Mouse (Mus musculus): ENCODE data around the gene Cox6b1. TPM values are rescaled to one million over a fixed set of nuclear protein-coding genes. Genes with fewer than 3 reads are reported as not detected.

Cox6b1 gene
- polyA plus RNA-seq, 1 experiment from 2014 or later, result 700 TPM

GRCm38 (mm10) chr7:30615049-30615760, 10.7 kb downstream of the Cox6b1 start:
- no peaks in the 10 kb centered on the region for H3K27me3 ChIP-seq (ENCODE audit: control insufficient read depth, insufficient read depth, low read length)
- 64% methylated on average over 5 of the region's 5 CpGs for WGBS
- no peak overlapping the region for H3K9ac ChIP-seq (replicated peaks; ENCODE audit: low read length)
- H3K4me2 ChIP-seq (ENCODE audit: low read depth, low read length), result no peak overlapping the region
- peaks cover 4% of the 10 kb centered on the region for H3K36me3 ChIP-seq (replicated peaks; ENCODE audit: control insufficient read depth, insufficient read depth, low read depth, low read length)
- H3K9me3 ChIP-seq (replicated peaks; ENCODE audit: control insufficient read depth, low read length), result no peaks in the 10 kb centered on the region
- ATAC-seq (replicated peaks; ENCODE audit: insufficient number of reproducible peaks, low FRiP score, low TSS enrichment, low read depth) (no peak), DNase-seq (ENCODE audit: low spot score) (no peak)
- no peak overlapping the region for H3K4me3 ChIP-seq (ENCODE audit: low read depth, low read length)
- H3K4me1 ChIP-seq (ENCODE audit: control insufficient read depth, insufficient read depth, low read length), result no peaks in the 10 kb centered on the region
- no peak overlapping the region for H3K27ac ChIP-seq (replicated peaks; ENCODE audit: low read depth, low read length)

- DNase-seq (ENCODE audit: low spot score), result peak; percentile 9
- Histone ChIP-seq H3K27ac (replicated peaks; ENCODE audit: low read depth, low read length) (no peak overlapping the region), H3K4me3 (ENCODE audit: low read depth, low read length) (no peak overlapping the region), H3K36me3 (replicated peaks; ENCODE audit: control insufficient read depth, insufficient read depth, low read depth, low read length) (peaks cover 4% of the 10 kb centered on the region), H3K4me2 (ENCODE audit: low read depth, low read length) (no peak overlapping the region), H3K4me1 (ENCODE audit: control insufficient read depth, insufficient read depth, low read length) (no peaks in the 10 kb centered on the region), H3K9ac (replicated peaks; ENCODE audit: low read length) (no peak overlapping the region), H3K9me3 (replicated peaks; ENCODE audit: control insufficient read depth, low read length) (no peaks in the 10 kb centered on the region), H3K27me3 (ENCODE audit: control insufficient read depth, insufficient read depth, low read length) (no peaks in the 10 kb centered on the region)
- WGBS, result 80% methylated on average over 2 of the region's 2 CpGs
- no peak for ATAC-seq (replicated peaks; ENCODE audit: insufficient number of reproducible peaks, low FRiP score, low TSS enrichment, low read depth)
Observed at GRCm38 (mm10) chr7:30614454-30614853, 11.5 kb downstream of the Cox6b1 start.

- no peaks in the 10 kb centered on the region for H3K27me3 ChIP-seq (ENCODE audit: control insufficient read depth, insufficient read depth, low read length)
- peaks cover 2% of the 10 kb centered on the region; the same call in 1 of the 2 replicates for H3K36me3 ChIP-seq (replicated peaks; ENCODE audit: control insufficient read depth, insufficient read depth, low read depth, low read length)
- no peak overlapping the region for H3K4me3 ChIP-seq (ENCODE audit: low read depth, low read length)
- H3K4me2 ChIP-seq (ENCODE audit: low read depth, low read length), result no peak overlapping the region
- DNase-seq (ENCODE audit: low spot score) (peak; percentile 74), ATAC-seq (replicated peaks; ENCODE audit: insufficient number of reproducible peaks, low FRiP score, low TSS enrichment, low read depth) (0 out of 2 replicates have a peak, but pooled peaks have one; percentile 41)
- H3K9me3 ChIP-seq (replicated peaks; ENCODE audit: control insufficient read depth, low read length), result no peaks in the 10 kb centered on the region
- H3K27ac ChIP-seq (replicated peaks; ENCODE audit: low read depth, low read length), result no peak overlapping the region
- H3K9ac ChIP-seq (replicated peaks; ENCODE audit: low read length), result no peak overlapping the region
- no peaks in the 10 kb centered on the region for H3K4me1 ChIP-seq (ENCODE audit: control insufficient read depth, insufficient read depth, low read length)
- WGBS, result 27% methylated on average over 14 of the region's 14 CpGs
Observed at GRCm38 (mm10) chr7:30613529-30614112, 12.3 kb downstream of the Cox6b1 start.

- H3K4me1 ChIP-seq (ENCODE audit: control insufficient read depth, insufficient read depth, low read length), result no peaks in the 10 kb centered on the region
- no peaks in the 10 kb centered on the region for H3K9me3 ChIP-seq (replicated peaks; ENCODE audit: control insufficient read depth, low read length)
- peaks cover 2% of the 10 kb centered on the region; the same call in 1 of the 2 replicates for H3K36me3 ChIP-seq (replicated peaks; ENCODE audit: control insufficient read depth, insufficient read depth, low read depth, low read length)
- DNase-seq (ENCODE audit: low spot score) (no peak), ATAC-seq (replicated peaks; ENCODE audit: insufficient number of reproducible peaks, low FRiP score, low TSS enrichment, low read depth) (0 out of 2 replicates have a peak, but pooled peaks have one; percentile 16)
- no peak within 1 kb of the TSS for H3K4me3 ChIP-seq (ENCODE audit: low read depth, low read length)
- 75% methylated on average over 8 of the region's 8 CpGs for WGBS
- no peaks in the 10 kb centered on the region for H3K27me3 ChIP-seq (ENCODE audit: control insufficient read depth, insufficient read depth, low read length)
- no peak within 1 kb of the TSS for H3K27ac ChIP-seq (replicated peaks; ENCODE audit: low read depth, low read length)
- no peak within 1 kb of the TSS for H3K9ac ChIP-seq (replicated peaks; ENCODE audit: low read length)
- no peak within 1 kb of the TSS for H3K4me2 ChIP-seq (ENCODE audit: low read depth, low read length)
Observed at GRCm38 (mm10) chr7:30612654-30613402, 13.1 kb downstream of the Cox6b1 start, which contains the start of gene Upk1a. Upk1a (minus strand) TSS chr7:30612847.

GRCm38 (mm10) chr7:30610043-30610442, 15.9 kb downstream of the Cox6b1 start:
- no peaks in the 10 kb centered on the region for H3K36me3 ChIP-seq (replicated peaks; ENCODE audit: control insufficient read depth, insufficient read depth, low read depth, low read length)
- no peak for DNase-seq (ENCODE audit: low spot score)

GRCm38 (mm10) chr7:30608476-30608875, 17.5 kb downstream of the Cox6b1 start:
- H3K4me3 ChIP-seq (ENCODE audit: low read depth, low read length), result no peak overlapping the region
- 51% methylated on average over 16 of the region's 16 CpGs for WGBS
- H3K36me3 ChIP-seq (replicated peaks; ENCODE audit: control insufficient read depth, insufficient read depth, low read depth, low read length), result no peaks in the 10 kb centered on the region
- H3K9ac ChIP-seq (replicated peaks; ENCODE audit: low read length), result no peak overlapping the region
- no peak for DNase-seq (ENCODE audit: low spot score)
- H3K9me3 ChIP-seq (replicated peaks; ENCODE audit: control insufficient read depth, low read length), result no peaks in the 10 kb centered on the region
- H3K27me3 ChIP-seq (ENCODE audit: control insufficient read depth, insufficient read depth, low read length), result no peaks in the 10 kb centered on the region
- H3K4me1 ChIP-seq (ENCODE audit: control insufficient read depth, insufficient read depth, low read length), result no peaks in the 10 kb centered on the region
- no peak for ATAC-seq (replicated peaks; ENCODE audit: insufficient number of reproducible peaks, low FRiP score, low TSS enrichment, low read depth)
- H3K27ac ChIP-seq (replicated peaks; ENCODE audit: low read depth, low read length), result no peak overlapping the region
- no peak overlapping the region for H3K4me2 ChIP-seq (ENCODE audit: low read depth, low read length)

More at GRCm38 (mm10) chr7:30610043-30610442, 15.9 kb downstream of the Cox6b1 start:
- WGBS, result 61% methylated on average over 7 of the region's 7 CpGs
- Histone ChIP-seq H3K9me3 (replicated peaks; ENCODE audit: control insufficient read depth, low read length) (no peaks in the 10 kb centered on the region), H3K4me3 (ENCODE audit: low read depth, low read length) (no peak overlapping the region), H3K4me2 (ENCODE audit: low read depth, low read length) (no peak overlapping the region), H3K27me3 (ENCODE audit: control insufficient read depth, insufficient read depth, low read length) (no peaks in the 10 kb centered on the region), H3K4me1 (ENCODE audit: control insufficient read depth, insufficient read depth, low read length) (no peaks in the 10 kb centered on the region), H3K9ac (replicated peaks; ENCODE audit: low read length) (no peak overlapping the region), H3K27ac (replicated peaks; ENCODE audit: low read depth, low read length) (no peak overlapping the region)
- ATAC-seq (replicated peaks; ENCODE audit: insufficient number of reproducible peaks, low FRiP score, low TSS enrichment, low read depth), result no peak

GRCm38 (mm10) chr7:30607706-30608309, 18.1 kb downstream of the Cox6b1 start:
- no peaks in the 10 kb centered on the region for H3K4me1 ChIP-seq (ENCODE audit: control insufficient read depth, insufficient read depth, low read length)
- no peak; the same call in 1 of the 2 replicates for ATAC-seq (replicated peaks; ENCODE audit: insufficient number of reproducible peaks, low FRiP score, low TSS enrichment, low read depth)
- no peak overlapping the region for H3K4me2 ChIP-seq (ENCODE audit: low read depth, low read length)
- H3K36me3 ChIP-seq (replicated peaks; ENCODE audit: control insufficient read depth, insufficient read depth, low read depth, low read length), result no peaks in the 10 kb centered on the region
- no peak overlapping the region for H3K27ac ChIP-seq (replicated peaks; ENCODE audit: low read depth, low read length)
- DNase-seq (ENCODE audit: low spot score), result peak; percentile 66
- no peak overlapping the region for H3K4me3 ChIP-seq (ENCODE audit: low read depth, low read length)
- H3K9ac ChIP-seq (replicated peaks; ENCODE audit: low read length), result no peak overlapping the region
- H3K9me3 ChIP-seq (replicated peaks; ENCODE audit: control insufficient read depth, low read length), result no peaks in the 10 kb centered on the region
- no peaks in the 10 kb centered on the region for H3K27me3 ChIP-seq (ENCODE audit: control insufficient read depth, insufficient read depth, low read length)
- WGBS, result 31% methylated on average over 8 of the region's 8 CpGs

All from embryonic facial prominence, embryonic 11.5 days (tissue).